Mouse (Mus musculus): ENCODE results near the gene Gtf2ird2.

GRCm38 (mm10) chr5:134244890-134245289 is 61.1 kb downstream of the Gtf2ird2 start:
- TF ChIP-seq CTCF (IDR thresholded peaks at IDR 0.05; ENCODE audit: extremely low read depth, insufficient read length, insufficient replicate concordance, low read depth, low read length), result no peak
- TF ChIP-seq POLR2A (IDR thresholded peaks at IDR 0.05; ENCODE audit: low read depth, low read length), result no peak
